Mouse (Mus musculus) MN1 (cell line): ENCODE data around the gene Cnnm4.
A peak's percentile ranks its signal among the peaks of the same experiment; 100 is the strongest.

Source experiments
- DNase-seq: peaks from one replicate; pipeline ENCODE4 v3.0.0-alpha.2; 2016; ENCODE audit warnings: low spot score

Cnnm4 gene

DNA sequence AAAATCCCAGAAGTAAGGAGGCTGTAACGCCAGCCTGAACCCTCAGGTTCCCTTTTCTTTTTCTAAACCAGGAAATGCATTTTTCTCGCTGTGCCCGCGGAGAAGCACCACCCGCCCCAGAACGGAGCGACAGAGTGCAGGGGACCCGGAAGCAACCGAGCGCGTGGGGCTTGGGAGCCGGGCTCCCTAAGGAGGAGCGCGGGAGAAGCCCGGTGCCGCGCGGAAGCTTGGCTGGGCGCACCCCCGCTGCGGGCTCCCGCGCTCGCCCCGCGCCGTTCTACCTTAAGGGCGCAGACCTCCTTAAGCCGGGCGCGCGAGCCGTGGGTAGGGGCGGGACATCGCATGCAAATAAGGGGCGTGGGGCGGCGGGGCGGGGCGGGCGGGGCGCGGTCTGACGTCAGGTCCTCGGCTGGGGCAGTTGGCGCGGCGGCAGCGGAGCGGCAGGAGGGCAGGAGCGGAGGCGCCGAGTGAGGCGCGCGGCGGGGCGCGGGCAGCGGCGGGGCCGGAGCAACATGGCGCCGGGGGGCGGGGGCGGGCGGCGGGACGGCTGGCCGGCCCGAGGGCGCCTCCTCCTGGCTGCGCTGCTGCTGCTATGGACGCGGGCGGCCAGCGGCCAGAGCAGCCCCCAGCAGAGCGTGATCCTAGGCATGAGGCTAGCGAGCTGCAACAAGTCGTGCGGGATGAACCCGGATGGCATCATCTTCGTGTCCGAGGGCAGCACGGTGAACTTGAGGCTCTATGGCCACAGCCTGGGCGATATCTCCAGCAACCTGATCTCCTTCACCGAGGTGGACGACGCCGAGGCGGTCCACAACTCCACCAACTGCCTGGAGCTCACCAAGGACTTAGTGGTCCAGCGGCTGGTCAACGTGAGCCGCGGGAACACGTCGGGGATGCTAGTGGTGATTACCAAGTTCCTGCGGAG lies at the start of gene Cnnm4:
TSS of gene Cnnm4 (plus strand) at position 440 of the 925 bp plus-strand sequence.
- DNase-seq = peak; percentile 96

GRCm38 (mm10) chr1:36429511-36429910 lies 41.9 kb upstream of the Cnnm4 start:
- DNase-seq = no peak

DNA sequence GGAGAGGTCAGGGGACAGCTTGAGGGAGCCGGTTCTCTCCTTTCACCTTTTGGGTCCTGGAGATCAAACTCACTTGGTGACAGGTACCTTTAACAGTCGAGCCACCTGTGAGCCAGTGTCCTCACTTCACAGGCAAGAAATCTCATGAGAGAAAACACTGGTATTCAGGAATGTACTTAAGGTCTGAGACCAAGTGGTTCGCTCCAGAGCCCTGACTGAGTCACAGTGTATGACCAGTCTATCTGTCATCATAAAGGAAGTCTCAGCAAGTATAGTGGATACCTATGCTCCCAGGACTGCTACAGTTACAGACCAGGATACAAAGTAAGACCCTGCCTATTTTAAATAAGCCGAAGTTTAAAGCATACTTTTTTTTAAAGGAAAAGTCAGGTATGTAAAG lies 38.4 kb upstream of the Cnnm4 start:
- DNase-seq = no peak

DNA sequence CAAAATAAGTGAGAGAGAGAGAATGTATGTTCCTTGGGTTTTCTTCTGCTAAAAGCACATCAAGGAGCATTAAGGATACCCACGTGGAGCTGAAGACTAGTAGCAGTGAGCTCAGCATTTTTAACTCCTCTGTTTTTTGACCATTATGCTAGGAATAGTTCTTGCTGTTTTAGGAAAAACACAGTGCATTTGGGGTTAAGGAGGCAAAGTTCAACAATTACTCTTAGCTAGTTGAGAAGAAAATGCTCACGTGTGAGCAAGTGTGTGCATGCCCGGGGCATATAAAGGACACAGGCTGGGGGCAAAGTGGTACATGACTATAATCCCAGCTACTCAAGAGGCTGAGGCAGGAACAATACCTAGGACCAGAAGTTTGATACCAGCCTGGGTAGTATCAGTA lies 37.8 kb upstream of the Cnnm4 start:
- no peak for DNase-seq

GRCm38 (mm10) chr1:36435071-36435470 lies 36.3 kb upstream of the Cnnm4 start:
- DNase-seq = no peak

DNA sequence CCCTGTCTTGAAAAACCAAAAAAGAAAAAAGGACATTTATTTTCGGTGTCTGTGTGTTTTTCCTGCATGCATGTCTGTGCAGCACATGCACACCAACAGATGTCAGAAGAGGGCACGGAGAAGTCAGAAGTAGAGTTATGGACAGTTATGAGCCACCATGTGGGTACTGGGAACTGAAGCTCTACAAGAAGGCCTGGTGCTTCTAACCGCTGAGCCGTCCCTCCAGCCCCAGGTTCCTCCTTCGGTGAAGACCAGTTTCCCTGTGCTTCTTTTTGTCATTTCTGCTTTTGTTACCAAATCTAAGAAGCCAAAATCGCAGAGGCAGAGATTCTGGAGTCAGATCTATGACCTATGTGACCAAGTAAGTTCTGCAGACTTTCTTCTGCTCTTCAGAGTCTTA lies 34.9 kb upstream of the Cnnm4 start:
- no peak for DNase-seq

GRCm38 (mm10) chr1:36437223-36437622 lies 34.2 kb upstream of the Cnnm4 start:
- no peak for DNase-seq

DNA sequence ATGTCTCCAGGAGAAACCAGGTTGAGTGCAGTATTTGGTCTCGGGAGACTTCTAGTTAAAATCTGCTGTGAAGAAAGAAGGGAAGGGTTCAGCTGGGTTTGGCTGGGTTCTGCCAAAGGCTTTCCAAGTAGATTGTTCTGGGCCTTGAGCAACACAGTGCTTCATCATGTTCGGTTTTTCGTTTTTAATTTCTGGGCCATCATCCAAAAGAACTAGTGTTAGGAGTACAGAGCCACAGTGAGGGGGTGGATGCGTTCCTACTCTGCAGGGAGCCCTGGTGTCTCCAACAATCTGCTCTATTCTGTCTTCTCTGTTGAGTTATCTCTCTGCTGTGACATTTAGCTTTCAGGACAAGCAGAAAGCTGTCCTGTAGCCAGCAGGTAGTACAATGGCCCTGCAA lies 30.3 kb upstream of the Cnnm4 start:
- DNase-seq = no peak

DNA sequence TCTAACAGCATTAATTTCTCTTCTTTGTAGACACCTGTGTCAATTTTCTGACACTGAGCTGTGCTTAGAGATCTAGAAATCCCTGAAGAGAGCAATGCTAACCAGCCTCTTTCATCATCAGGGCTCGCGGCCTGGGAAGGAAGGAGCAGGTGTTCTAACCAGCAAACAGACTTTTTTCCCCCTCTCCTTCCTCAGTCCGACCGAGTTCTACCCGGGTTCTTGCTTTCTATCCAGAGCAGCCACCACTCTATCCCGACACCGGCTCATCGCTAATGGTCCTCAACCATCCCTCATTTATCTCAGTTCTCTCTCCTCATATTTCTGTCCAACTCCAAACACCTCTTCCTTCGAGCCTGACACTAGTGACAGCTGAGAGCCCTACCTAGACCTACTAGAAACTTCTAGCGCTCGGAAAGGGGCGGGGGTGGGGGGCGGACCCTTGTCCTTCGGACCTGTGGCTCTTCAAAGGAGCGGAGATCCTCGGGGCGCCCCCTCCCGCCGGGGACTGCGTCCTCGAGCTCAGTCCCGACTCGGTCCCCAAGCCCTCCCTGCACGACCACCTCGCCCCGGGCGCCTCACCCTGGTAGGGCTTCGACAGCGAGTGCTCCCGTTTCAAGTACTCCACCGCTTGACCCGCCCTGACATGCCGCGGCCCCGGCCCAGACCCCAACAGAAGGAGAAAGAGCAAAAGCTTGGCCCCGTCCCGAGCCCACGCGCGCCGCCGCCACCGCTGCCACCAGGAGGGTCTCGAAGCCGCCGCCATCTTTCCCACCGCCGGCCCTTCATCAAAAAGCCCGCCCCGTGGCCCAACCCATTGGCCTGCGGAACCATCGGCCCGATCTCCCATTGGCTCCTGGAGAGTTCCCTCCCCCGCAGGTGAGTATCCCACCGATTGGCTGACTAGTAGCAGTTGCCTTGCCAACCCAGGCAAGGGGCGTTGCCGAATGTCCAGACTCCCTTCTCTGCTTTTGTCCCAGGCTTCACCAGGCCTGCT lies 26.7 kb upstream of the Cnnm4 start, which contains the start of gene Lman2l:
TSS of gene Lman2l (minus strand) at position 801 of the 994 bp plus-strand sequence.
- peak; percentile 99 for DNase-seq

GRCm38 (mm10) chr1:36445508-36445907 lies 25.9 kb upstream of the Cnnm4 start:
- no peak for DNase-seq

GRCm38 (mm10) chr1:36446106-36446824 lies 25.2 kb upstream of the Cnnm4 start:
- no peak for DNase-seq

DNA sequence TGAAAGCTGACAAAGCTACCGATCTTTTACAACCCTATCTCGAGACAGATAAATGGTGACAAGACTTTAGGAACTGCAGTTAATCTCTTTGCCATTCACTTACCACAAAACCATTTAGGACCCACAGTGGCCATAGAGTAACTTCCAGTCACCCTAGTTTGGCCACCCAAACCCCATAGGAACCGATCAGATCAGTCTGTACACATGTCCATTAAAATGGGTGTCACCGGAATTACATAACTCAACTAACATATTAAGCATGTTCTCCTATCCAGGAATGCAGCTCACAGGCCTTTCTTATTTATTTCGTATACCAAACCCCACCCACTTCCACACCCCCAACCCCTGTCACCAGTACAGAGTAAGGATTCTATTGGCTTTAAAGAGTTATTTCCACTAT lies 24.6 kb upstream of the Cnnm4 start:
- DNase-seq = no peak

DNA sequence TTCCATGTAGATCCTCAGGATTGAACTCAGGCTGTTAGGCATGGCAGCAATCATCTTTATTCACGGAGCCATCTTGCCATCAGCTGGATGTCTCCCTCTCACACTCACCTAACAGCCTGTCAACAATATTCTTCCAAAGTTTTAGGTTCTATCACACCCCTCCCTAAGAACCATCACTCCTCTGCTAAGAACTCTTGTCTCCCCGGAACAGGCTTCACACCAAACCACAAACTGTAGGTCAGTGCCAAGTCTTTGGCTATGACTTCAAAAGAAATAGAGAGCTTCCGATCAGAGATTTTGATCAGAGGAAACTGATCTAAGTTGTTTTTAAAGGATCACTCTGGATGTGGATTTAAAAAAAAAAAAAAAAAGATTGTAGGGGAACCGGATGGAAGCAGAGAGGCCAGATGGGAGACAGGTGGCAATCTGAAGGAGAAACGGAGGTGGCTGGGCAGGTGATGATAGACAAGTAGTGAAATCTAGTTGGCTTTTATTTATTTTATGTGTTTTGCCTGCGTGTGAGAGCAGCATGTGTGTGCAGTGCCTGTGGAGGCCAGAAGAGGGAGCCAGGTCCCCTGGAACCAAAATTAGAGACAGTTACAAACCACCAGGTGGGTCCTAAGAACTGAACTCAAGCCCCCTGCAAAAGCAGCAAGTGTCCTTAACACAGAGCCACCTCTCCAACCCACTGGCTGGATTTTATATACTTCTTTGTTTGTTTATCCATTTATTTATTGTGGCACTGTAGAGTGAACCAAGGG lies 17.2 kb upstream of the Cnnm4 start:
- DNase-seq = no peak

DNA sequence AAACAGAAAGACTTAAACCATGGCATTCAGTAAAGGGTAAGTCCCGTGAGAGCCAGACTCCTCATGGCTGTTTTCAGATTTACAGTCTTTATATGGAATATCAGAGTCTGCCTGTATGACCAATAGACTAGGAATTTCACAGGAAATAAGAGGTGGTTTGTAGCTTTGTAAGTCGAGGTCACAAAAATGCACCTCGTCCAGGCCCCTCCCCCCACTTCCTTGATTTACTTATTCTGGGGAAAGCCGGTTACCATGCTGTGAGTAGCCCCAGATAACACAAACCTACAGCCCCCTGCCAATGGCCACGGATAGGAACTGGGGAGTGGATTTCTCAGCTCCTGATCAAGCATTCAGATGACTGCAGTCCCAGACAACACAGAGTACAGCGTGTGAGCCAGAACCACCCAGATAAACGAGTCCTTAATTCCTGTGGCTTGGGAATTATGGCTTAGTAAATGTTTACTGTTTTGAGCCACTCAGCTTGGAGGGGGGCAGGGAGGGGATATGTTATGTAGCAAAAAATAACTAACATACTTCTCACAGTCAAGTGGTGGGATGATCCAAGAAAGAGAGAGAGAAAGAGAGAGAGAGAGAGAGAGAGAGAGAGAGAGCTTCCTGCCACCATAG lies 13.9 kb upstream of the Cnnm4 start:
- DNase-seq = no peak

DNA sequence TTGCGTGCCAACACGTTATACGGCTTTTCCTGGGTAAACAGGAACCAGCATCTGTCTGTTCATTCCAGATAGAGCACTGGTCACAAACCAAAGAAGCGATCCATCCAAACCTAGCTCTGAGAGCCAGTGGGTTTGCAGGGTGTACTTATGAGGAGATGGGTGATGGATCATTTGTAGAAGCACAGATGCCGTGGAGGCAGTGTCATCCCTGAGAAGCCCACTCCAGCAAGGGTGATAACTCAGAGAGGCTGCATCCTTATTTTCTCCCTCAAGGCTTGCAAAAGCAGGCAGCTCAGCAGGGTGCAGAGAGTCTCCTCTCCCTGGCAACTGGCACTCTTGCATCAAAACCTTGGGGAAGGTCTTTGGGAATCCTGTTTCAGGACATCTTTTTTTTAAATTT lies 13.3 kb upstream of the Cnnm4 start:
- no peak for DNase-seq

DNA sequence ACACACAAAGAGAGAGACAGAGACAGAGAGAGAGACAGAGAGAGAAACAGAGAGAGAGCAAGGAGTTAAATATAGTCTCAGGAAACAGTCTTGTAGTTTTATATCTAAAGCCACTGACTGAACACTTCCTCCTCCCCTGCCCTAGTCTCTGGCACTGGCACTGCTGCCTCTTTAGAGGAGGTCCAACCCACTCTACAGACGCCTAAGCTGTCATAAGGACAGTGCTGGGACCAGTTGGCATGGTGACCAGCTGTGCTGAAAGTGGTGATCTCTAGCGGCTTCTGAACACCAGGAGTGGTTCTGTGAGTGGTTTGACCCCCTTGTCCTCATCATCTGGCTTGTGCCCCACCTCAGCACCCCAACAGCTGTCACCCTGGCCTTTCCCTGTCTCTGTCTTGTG lies 9.6 kb upstream of the Cnnm4 start:
- peak; percentile 8 for DNase-seq

DNA sequence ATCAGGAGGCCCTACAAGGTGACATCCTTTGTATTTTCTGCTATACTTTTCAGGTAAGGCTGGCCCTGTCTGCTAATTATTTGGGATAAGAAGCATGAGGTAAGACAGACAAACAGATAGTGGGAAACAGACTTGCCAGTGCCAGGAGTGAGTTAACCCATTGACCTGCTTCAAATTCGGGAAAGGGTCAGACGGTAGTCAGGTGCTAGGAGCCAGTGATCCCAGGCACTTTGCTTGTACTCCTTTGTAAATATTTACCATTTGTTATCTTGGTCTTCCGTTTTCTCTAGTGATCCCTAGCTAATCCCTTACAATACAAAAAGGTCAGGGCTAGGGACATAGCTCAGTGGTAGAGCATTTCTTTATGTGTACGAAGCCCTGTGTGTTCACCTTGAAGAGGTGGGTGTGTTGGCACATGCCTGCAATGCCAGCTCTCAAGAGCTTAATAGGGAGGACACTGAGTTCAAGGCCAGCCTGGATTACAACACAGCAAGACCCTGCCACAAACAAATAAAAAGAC lies 5.7 kb upstream of the Cnnm4 start:
- DNase-seq = no peak

DNA sequence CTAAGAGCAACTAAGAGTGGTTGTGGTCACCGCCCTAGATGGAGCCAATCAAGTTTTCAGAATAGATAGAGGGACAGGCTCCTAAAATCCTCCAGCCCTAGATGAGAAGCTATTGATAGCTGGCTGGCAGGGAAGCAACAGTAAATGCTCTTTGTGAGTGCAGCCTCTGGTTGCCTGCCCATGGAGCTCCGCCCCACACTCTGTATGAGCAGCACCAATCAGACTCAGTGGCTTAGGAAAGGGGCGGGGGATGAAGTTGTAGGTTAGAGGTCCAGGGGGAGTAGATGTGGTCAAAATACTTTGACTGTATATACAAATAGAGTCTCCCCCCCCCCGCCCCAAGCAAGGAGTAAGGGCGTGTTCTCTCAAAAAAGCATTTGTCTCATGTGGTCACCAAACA lies 4.0 kb upstream of the Cnnm4 start:
- no peak for DNase-seq

GRCm38 (mm10) chr1:36469811-36470444 lies 1.5 kb upstream of the Cnnm4 start:
- DNase-seq = no peak

DNA sequence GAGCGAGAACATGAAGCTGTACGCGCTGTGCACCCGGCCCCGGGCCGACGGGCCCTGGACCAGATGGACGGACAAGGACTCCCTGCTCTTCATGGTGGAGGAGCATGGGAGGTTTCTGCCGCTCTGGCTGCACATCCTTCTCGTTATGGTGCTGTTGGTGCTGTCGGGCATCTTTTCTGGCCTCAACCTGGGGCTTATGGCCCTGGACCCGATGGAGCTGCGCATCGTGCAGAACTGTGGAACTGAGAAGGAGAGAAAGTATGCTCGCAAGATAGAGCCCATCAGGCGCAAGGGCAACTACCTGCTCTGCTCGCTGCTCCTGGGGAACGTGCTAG lies 653 bp downstream of the Cnnm4 start:
- DNase-seq = no peak
